Mouse (Mus musculus): ENCODE results near the gene Galnt7. TPM values are rescaled to one million over a fixed set of nuclear protein-coding genes. Genes with fewer than 3 reads are reported as not detected.
A peak's percentile ranks its signal among the peaks of the same experiment; 100 is the strongest.

The Galnt7 gene
- total RNA-seq, 2 experiments from 2014 or later = 15.5 to 17.9 TPM

- no peak for ATAC-seq (replicated peaks; ENCODE audit: poor library complexity)
Observed at GRCm38 (mm10) chr8:57586667-57587066, 66.2 kb downstream of the Galnt7 start.

- no peak for ATAC-seq (replicated peaks; ENCODE audit: poor library complexity)
Observed at GRCm38 (mm10) chr8:57585831-57586230, 67.0 kb downstream of the Galnt7 start.

GRCm38 (mm10) chr8:57585128-57585442 lies 67.7 kb downstream of the Galnt7 start:
- no peak for ATAC-seq (replicated peaks; ENCODE audit: poor library complexity)

- ATAC-seq (replicated peaks; ENCODE audit: poor library complexity) = peak; percentile 52
Observed at GRCm38 (mm10) chr8:57584416-57585127, 68.3 kb downstream of the Galnt7 start.

- peak; percentile 65 for ATAC-seq (replicated peaks; ENCODE audit: poor library complexity)
Observed at GRCm38 (mm10) chr8:57579845-57580244, 73.0 kb downstream of the Galnt7 start.

- no peak for ATAC-seq (replicated peaks; ENCODE audit: poor library complexity)
Observed at GRCm38 (mm10) chr8:57577301-57577700, 75.5 kb downstream of the Galnt7 start.

- peak; percentile 87 for ATAC-seq (replicated peaks; ENCODE audit: poor library complexity)
Observed at GRCm38 (mm10) chr8:57576238-57576637, 76.6 kb downstream of the Galnt7 start.

GRCm38 (mm10) chr8:57575336-57575735 lies 77.5 kb downstream of the Galnt7 start:
- no peak for ATAC-seq (replicated peaks; ENCODE audit: poor library complexity)

GRCm38 (mm10) chr8:57574398-57574797 lies 78.4 kb downstream of the Galnt7 start:
- peak; percentile 78 for ATAC-seq (replicated peaks; ENCODE audit: poor library complexity)

- ATAC-seq (replicated peaks; ENCODE audit: poor library complexity) = no peak
Observed at GRCm38 (mm10) chr8:57573844-57574243, 79.0 kb downstream of the Galnt7 start.

- no peak for ATAC-seq (replicated peaks; ENCODE audit: poor library complexity)
Observed at GRCm38 (mm10) chr8:57569886-57570285, 82.9 kb downstream of the Galnt7 start.

GRCm38 (mm10) chr8:57569400-57569795 lies 83.4 kb downstream of the Galnt7 start:
- ATAC-seq (replicated peaks; ENCODE audit: poor library complexity) = no peak

GRCm38 (mm10) chr8:57568633-57569399 lies 84.0 kb downstream of the Galnt7 start:
- ATAC-seq (replicated peaks; ENCODE audit: poor library complexity) = no peak

GRCm38 (mm10) chr8:57567998-57568397 lies 84.8 kb downstream of the Galnt7 start:
- ATAC-seq (replicated peaks; ENCODE audit: poor library complexity) = no peak

GRCm38 (mm10) chr8:57565039-57565438 lies 87.8 kb downstream of the Galnt7 start:
- no peak for ATAC-seq (replicated peaks; ENCODE audit: poor library complexity)

- ATAC-seq (replicated peaks; ENCODE audit: poor library complexity) = no peak
Observed at GRCm38 (mm10) chr8:57563726-57564125, 89.1 kb downstream of the Galnt7 start.

- no peak for ATAC-seq (replicated peaks; ENCODE audit: poor library complexity)
Observed at GRCm38 (mm10) chr8:57562741-57563140, 90.1 kb downstream of the Galnt7 start.

- ATAC-seq (replicated peaks; ENCODE audit: poor library complexity) = no peak
Observed at GRCm38 (mm10) chr8:57560926-57561325, 91.9 kb downstream of the Galnt7 start.

- no peak for ATAC-seq (replicated peaks; ENCODE audit: poor library complexity)
Observed at GRCm38 (mm10) chr8:57552102-57553032, 100.5 kb downstream of the Galnt7 start.

- no peak for ATAC-seq (replicated peaks; ENCODE audit: poor library complexity)
Observed at GRCm38 (mm10) chr8:57547581-57547980, 105.3 kb downstream of the Galnt7 start.

GRCm38 (mm10) chr8:57546834-57547233 lies 106.0 kb downstream of the Galnt7 start:
- ATAC-seq (replicated peaks; ENCODE audit: poor library complexity) = no peak

All from megakaryocyte progenitor cell, adult 5-6 weeks (primary cell).